Mouse (Mus musculus): Measurements from ENCODE around the gene AC109138.7.

DNA sequence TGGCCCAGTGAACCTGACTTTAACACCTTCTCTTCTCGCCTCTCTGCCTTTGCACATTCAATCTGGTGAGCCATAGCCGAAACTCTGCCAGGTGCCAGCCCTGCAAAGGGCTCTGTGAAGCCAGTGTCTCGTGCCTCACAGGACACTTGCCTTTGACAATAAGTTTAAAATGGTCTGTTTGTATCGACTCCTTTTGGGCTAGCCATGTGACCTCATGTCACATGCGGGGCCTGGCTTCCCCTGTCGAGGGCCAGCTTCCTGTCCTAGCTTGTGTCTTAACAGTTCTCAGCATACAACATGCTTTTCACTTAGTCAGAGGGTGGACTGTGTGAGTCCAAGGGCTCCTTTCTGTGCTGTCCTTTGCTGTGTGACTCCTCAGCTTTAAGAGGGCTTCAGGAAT, 48.6 kb downstream of the AC109138.7 start:
- TF ChIP-seq REST (IDR thresholded peaks at IDR 0.05; ENCODE audit: insufficient read depth, insufficient read length): no peak
- TF ChIP-seq USF1 (IDR thresholded peaks at IDR 0.05; ENCODE audit: low read depth): no peak
